In the genomic region with DNA sequence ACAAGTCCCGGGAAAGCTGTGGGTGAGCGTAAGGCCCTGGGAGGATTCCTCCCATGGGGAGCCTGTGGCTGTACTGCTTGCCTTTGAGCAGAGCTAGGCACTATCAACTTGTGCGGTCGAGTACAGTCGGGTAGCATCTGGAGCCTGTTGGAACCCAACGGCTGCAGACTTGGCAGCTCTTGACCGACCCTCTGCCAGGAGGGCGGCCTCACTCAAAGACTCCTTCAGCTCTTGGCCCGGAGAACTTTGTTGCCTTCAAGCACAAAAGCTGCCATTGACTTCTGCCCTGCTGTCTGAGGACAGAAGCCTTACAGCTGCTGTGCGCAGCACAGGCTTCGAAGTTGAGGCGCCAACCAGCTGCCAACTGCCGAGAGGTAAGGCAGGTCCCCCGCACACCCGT, we compare ENCODE assay signal across 23 mouse cellular contexts. TPM values are rescaled to one million over a fixed set of nuclear protein-coding genes. Genes with fewer than 3 reads are reported as not detected.
DNase-seq lines count a peak whose midpoint lies in the region; TF ChIP-seq lines count a peak whose summit lies in the region.
"Had no signal": no experiment of that assay in that cellular context is flagged by ENCODE, and none has a peak within 500 bp of the region (broad histone marks: within the 10 kb centered on the region; RNA-seq: fewer than 3 reads in every experiment).

No protein-coding gene starts in this region.

- H3K36me3 ChIP-seq in kidney, adult 2 months (ENCODE audit: control insufficient read depth, insufficient read depth, low read length), result no peaks in the 10 kb centered on the region
- H3K36me3 ChIP-seq: embryonic facial prominence, embryonic 10.5 days; forebrain, embryonic 15.5 days; hindbrain, embryonic 15.5 days; limb, embryonic 15.5 days; midbrain, embryonic 12.5 days had no signal

- 68% methylated on average over 15 of the region's 15 CpGs for WGBS in kidney, adult 2 months

- no peaks in the 10 kb centered on the region for H3K4me1 ChIP-seq in kidney, adult 2 months (ENCODE audit: control insufficient read depth, insufficient read depth, low read length)
- H3K4me1 ChIP-seq: forebrain, embryonic 15.5 days; hindbrain, embryonic 15.5 days; midbrain, embryonic 12.5 days had no signal

- no peak for TF ChIP-seq POLR2A in kidney, adult 2 months (IDR thresholded peaks at IDR 0.05; ENCODE audit: low read depth, low read length)

- peak; percentile 17 for DNase-seq in kidney, adult 2 months
- DNase-seq in kidney, adult 8-10 months, result no peak
- peak; percentile 55 to 62 for DNase-seq in heart, postnatal 36 days
- DNase-seq in kidney, postnatal 25 days, result peak; percentile 19 to 61
- DNase-seq in lung, postnatal 25 days (ENCODE audit: low spot score), result peak; percentile 48
- DNase-seq in layer of hippocampus, postnatal 14 days (ENCODE audit: low spot score in 2 of 2), result no peak
- no peak for DNase-seq in retina, embryonic 14.5 days (ENCODE audit: low spot score)
- DNase-seq in left cerebral cortex, adult 8-10 months (ENCODE audit: low spot score in 2 of 2), result no peak
- DNase-seq: cerebellum, adult 11-12 months; cerebellum, postnatal 36 days; gastrocnemius, adult 2 months; right cerebral cortex, postnatal 14 days; thymus, adult 2 months had no signal

- no peak overlapping the region for H3K27ac ChIP-seq in kidney, adult 2 months (ENCODE audit: insufficient read depth, low read depth, low read length)
- H3K27ac ChIP-seq: embryonic facial prominence, embryonic 10.5 days; forebrain, embryonic 15.5 days; gastrocnemius, adult 2 months; hindbrain, embryonic 15.5 days; limb, embryonic 15.5 days; midbrain, embryonic 12.5 days had no signal

- intact Hi-C loops in heart, postnatal 36 days (cut with DNase I), result no loop called here

- no peak overlapping the region for H3K4me3 ChIP-seq in kidney, adult 2 months (ENCODE audit: insufficient read depth, low read depth, low read length)
- H3K4me3 ChIP-seq: embryonic facial prominence, embryonic 10.5 days; erythroblast, embryonic 14.5 days; forebrain, embryonic 15.5 days; gastrocnemius, adult 2 months; hindbrain, embryonic 15.5 days; limb, embryonic 15.5 days; midbrain, embryonic 12.5 days; myocyte had no signal

- TF ChIP-seq CTCF in kidney, adult 2 months (conservative IDR thresholded peaks at IDR 0.05; ENCODE audit: insufficient read depth, insufficient read length, low read depth, low read length), result no peak

- H3K27me3 ChIP-seq in kidney, adult 2 months (replicated peaks; ENCODE audit: control insufficient read depth, insufficient read depth, low read length), result no peaks in the 10 kb centered on the region
- H3K27me3 ChIP-seq: forebrain, embryonic 15.5 days; hindbrain, embryonic 15.5 days had no signal

RNA-seq across cellular contexts. Expression of a gene that starts 15.3 kb away (rescaled TPM):
- 0.22 TPM in 1 of 2 replicates, not detected in the other for polyA plus RNA-seq in kidney, adult 2 months (2012; rRNA removed)
- total RNA-seq in heart, postnatal 36 days (2021), result not detected
- not detected for total RNA-seq in layer of hippocampus, postnatal 14 days (2021)
- total RNA-seq in left cerebral cortex, adult 8-10 months (2022), result not detected
- total RNA-seq: gastrocnemius, adult 2 months had no signal
- polyA plus RNA-seq: brain, embryonic 14.5 days; C2C12; embryonic facial prominence, embryonic 10.5 days; erythroblast, embryonic 14.5 days; forebrain, embryonic 15.5 days; heart, embryonic 14.5 days; hindbrain, embryonic 15.5 days; limb, embryonic 15.5 days; midbrain, embryonic 12.5 days; myocyte had no signal

RNA-seq across cellular contexts. Expression of a gene that starts 49.8 kb away (rescaled TPM):
- 16.2 and 16.4 TPM in 2 replicates for polyA plus RNA-seq in kidney, adult 2 months (2012; rRNA removed)
- total RNA-seq in heart, postnatal 36 days (2021), result 100 to 1,000 TPM; 122 to 133 TPM
- 10 to 100 TPM; 81.3 to 98.2 TPM for total RNA-seq in layer of hippocampus, postnatal 14 days (2021)
- total RNA-seq in left cerebral cortex, adult 8-10 months (2022), result 100 to 1,000 TPM in 3 of 4 experiments, 10 to 100 TPM in 1; 94.5 to 107 (median 104) TPM

Comparison
In these comparisons a context has a peak if more than half of its experiments do, and no peak if none do; other contexts are left out.
1. DNase-seq: peak in kidney, adult 2 months (single experiment), heart, postnatal 36 days (2 of 2), kidney, postnatal 25 days (2 of 2) and lung, postnatal 25 days (single experiment); none in kidney, adult 8-10 months (0 of 2), layer of hippocampus, postnatal 14 days (0 of 2), retina, embryonic 14.5 days (single experiment) and left cerebral cortex, adult 8-10 months (0 of 2).